Mouse (Mus musculus): ENCODE results near the gene Slitrk6.

GRCm38 (mm10) chr14:110777546-110777945 is 22.6 kb upstream of the Slitrk6 start:
- TF ChIP-seq CTCF (IDR thresholded peaks at IDR 0.05; ENCODE audit: control insufficient read depth, insufficient read depth, low read length) (no peak), POLR2A (IDR thresholded peaks at IDR 0.05; ENCODE audit: borderline replicate concordance, control insufficient read depth, low read depth, low read length) (no peak)
